Mouse (Mus musculus): ENCODE results near the gene Khk.

The Khk gene

DNA sequence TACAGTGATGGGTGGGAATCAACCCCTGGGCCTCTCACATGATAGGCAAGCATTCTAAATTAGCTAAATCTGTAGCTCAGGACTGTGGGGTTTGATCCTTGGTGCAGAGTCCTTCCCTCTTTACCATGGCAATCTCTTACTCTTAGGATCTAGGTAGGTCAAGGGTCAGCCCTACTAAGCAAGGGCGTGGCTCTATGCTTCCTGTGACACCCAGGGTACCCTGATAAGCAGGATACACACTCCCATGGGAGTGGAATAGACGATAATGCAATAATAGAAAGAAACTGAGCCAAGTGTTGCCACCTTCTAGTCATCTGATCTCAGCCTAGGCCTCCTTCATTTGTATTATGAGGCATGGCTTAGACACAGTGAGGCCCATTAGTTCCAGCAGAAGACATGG is 48.2 kb downstream of the Khk start:
- no peak for DNase-seq (ENCODE audit: low spot score in 2 of 2)

DNA sequence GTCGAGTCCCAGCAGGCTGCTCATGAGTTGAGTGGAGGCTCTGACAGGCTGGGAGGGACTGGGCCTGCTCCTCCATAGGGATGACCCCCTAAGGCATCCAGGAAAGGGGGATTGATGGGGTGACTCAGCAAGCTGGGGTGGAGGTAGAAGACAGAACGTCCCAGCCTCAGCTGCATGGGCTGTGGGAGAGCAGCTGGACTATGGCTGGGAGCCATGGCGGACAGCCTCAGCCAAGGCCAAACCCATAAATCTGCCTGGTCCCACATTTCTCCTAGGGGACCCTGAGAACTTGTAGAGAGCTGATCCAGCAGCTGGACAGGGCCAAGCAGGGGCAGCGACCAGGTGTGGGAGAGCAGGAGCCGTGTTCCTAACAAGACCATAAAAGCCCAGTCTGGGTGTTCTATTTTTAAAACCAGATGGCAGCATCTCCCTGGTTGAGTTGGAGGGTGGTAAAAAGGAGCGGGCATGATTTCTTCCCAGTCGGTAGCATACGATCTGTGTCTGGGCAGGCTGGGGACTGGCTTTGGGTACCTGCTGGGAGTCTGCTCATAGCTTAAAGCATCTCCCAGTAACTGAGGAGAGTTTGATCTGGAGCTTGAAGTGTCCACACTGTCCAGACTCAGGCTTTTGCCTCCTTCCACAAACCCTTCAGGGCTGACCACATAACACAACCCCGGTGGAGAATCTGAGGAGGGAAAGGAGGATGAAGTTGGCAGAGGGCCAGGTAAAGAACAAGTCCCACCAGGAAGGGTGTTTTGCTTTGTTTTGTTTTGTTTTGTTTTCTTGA is 53.8 kb downstream of the Khk start:
- no peak for DNase-seq (ENCODE audit: low spot score in 2 of 2)

Measured in thymus, postnatal 10 days (tissue).